Mouse (Mus musculus) embryo, embryonic 9.5 days (tissue): Measurements from ENCODE around the gene Abca4.

Experiments used
- DNase-seq: peaks from one replicate; pipeline ENCODE4 v3.0.0-alpha.2; 2017; ENCODE audit errors: extremely low spot score

The Abca4 gene

DNA sequence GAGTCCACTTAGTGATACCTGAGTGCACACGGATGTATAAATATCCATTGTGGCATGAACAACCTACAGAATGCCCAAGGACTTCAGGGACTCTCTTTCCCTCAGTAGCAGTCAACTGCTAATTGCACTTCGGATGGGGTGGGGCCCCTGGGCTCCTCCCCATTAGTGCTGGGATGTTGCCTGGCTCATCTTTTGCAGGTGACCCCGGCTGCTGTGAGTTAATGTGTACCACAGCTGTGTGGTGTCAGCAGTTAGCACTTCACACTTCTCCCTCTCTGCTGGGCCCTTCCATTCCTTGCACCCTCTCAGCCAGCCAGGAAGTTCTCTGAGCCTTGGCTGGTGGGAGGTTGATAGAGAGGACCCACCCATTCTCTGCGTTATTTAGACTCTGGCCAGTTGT lies 65.2 kb downstream of the Abca4 start:
- no peak for DNase-seq

DNA sequence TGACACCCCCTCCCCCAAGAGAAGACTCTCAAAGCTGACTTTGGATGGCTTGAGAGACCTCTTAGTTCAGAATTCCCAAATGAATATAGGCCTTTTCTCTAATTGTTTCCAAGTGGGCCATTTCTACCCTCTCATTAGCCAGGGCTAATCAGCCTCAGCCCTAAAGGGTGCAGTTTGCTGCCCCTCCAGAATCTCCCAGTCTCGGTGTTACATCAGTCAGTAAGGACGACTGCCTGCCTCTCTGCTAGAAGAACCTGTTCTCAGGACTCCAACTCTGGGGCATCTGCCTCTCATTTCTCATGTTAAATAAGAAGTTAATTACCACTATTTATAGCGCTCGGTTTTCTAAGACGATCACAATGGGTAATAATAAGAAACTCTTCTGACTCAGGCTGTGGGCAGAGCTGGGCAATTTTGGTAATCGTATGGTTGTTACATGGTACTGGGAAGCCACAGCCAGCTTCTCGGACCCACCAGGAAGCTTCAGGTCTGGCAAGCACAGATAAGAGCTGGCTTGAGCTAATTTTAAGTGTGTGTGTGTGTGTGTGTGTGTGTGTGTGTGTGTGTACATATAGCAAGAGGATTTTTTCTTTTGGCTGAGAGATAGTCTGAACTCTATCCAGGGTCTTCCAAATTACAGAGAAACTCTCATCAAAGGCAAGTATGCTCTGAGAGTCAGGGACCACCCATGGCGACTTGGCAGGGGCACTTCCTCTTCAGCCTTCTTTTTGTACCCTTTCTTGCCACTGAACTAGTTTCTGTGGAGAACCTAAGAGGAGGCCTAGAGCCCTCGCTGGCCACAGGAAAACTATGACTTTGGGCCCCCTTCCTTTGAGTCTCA lies 67.1 kb downstream of the Abca4 start:
- DNase-seq = no peak

GRCm38 (mm10) chr3:122118651-122119214 lies 74.5 kb downstream of the Abca4 start:
- DNase-seq = no peak

DNA sequence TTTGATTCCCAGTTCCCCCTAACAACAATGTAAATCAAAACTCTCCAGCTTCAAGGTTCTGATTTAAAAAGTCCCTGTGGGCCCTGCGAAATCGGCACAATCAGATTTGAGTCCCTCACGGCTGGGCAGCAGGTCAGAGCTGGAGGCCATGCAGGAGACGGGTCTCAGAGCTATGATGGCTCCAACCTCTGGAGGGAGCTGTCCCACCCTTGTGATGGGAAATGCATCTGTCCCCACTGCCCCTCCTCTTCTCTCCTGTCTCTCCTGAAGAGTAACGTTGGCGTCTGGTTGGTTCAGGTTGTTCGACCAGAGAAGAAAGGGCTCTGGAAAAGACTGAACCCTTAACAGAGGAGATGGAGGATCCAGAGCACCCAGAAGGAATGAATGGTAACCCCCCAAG lies 75.5 kb downstream of the Abca4 start:
- no peak for DNase-seq

DNA sequence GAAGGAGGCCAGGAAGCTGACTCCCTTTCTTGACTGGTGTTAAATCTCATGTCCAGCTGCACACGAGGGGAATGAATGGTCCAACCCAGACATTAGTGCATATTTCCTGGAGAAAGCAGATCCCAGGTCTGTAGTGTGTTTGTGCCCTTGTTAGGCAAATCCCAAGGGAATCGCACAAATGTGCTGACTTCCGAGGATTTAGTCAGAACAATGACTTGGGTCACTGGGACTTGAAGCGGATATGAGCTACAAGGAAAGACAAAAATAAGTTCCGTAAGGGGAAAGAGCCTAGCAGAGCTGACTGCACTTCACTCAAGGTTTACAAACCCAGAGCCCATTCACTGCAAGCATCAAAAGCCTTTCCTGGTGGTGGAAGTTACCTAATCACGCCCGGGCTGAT lies 76.0 kb downstream of the Abca4 start:
- DNase-seq = no peak

DNA sequence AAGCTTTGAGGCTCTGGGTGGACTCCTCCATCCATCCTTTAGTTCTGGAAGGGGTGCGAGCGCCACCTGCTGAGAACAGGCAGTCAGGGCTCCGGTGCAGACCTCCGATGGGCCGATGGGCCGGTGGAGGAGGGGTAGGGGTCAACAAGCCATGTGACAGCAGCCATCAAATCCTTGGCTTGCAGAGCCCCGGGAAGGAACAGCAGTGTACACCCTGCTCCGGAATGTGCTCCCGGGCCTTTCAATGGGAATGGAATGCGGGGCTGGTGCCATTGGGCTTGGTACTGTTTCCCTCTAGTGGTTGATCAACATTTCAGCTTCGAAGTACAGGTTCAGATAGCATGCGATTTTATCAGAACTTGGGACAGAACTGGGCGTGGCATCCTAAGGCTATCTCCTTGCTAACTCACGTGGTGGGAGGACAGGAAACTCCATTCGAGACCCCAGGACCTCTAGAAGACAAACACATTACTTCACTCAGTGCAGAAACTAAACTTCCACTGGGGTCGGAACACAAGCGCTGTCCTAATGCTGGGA lies 78.0 kb downstream of the Abca4 start:
- DNase-seq = peak; percentile 93

DNA sequence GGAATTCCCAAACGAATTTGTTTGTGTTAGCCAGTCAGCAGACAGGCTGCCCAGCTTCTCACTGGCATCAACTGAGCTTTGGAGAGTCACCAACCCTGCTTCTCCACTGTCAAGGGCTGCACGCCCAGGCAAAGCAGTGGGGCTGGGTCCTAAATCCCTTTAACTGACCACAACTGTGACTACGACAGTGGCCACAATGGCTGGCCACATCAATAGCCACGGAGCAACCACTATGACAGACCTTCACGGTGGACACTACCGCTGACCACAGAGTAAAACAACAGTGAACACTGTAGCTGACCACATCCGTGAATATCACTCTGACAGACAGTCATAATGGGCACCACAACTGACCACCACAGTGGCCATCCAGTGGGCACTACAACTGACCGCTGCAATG lies 78.6 kb downstream of the Abca4 start:
- DNase-seq = no peak

GRCm38 (mm10) chr3:122128999-122129493 lies 84.8 kb downstream of the Abca4 start:
- DNase-seq = no peak

- DNase-seq = no peak
These were observed 86.5 kb downstream of the Abca4 start for GRCm38 (mm10) chr3:122130771-122131170.

- DNase-seq = no peak
These were observed 87.4 kb downstream of the Abca4 start for GRCm38 (mm10) chr3:122131633-122132032.

- DNase-seq = no peak
These were observed 89.0 kb downstream of the Abca4 start for GRCm38 (mm10) chr3:122133255-122133654.

DNA sequence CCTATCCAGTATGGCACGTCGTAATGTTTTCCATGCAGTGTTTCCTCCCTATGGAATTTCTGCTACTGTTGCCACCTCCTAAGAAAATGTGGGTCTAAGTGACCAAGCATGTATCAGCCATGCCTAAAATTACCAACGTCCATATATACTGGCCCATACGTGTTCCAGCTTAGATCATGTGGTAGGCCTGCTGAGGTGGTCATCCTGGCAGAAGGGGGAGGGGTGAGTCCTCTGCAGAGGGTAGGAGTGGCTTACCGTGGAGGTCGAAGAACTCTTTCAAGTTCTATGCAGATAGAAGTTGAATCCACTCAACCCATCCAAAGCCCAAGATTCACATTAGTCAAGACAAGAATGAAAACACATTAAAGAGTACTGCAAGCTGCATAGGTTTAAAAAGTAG lies 89.6 kb downstream of the Abca4 start:
- DNase-seq = no peak

GRCm38 (mm10) chr3:122140589-122141400 lies 96.6 kb downstream of the Abca4 start:
- peak; percentile 56 for DNase-seq

DNA sequence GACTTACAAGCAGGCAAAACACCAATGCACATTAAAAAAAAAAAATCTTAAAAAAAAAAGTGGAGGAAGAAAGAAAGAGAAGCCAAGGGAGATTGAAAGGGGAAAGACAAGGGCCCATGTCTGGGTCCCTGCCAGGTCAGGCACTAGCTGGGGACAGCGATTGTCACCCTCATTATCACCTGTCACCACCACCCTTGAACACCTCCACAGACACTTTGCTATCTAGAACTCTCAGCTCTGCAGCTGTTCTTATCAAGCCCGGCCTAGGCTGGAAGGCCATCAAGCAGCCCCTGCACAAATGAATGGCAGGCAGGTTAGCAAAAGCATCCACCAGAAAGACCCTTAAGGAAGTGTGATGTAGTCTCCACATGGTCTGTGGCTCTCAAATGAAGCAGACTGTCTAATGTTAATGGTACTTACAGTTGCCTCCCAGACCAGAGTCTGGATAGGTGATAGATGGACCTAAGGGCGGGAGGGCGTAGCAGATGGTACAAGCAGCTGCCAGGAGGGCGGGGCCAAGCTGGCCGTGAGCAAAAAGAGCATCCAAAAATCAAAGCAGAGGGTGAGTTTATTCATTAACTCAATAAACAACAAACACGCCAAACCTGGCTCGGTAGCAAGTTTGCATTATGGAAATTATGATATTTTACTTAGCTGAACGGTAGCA lies 98.1 kb downstream of the Abca4 start:
- DNase-seq = no peak

DNA sequence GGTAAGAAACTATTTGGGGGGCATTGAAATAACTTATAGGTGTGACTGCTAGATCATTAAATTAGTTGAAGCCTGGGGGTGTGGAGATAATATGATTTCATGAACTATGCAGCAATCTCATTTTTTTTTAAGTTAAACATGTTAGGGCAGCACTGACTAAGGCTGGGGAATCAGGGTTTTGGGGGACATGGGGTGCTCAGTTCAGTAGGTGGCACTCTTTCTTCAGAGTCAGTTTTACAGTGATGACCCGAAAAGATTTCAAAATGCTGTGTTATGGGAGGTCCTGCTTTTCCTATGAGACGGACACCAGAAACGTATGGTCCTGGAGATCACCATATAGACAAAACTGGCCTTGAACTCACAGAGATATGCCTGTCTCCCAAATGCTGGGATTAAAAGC lies 99.2 kb downstream of the Abca4 start:
- no peak for DNase-seq

DNA sequence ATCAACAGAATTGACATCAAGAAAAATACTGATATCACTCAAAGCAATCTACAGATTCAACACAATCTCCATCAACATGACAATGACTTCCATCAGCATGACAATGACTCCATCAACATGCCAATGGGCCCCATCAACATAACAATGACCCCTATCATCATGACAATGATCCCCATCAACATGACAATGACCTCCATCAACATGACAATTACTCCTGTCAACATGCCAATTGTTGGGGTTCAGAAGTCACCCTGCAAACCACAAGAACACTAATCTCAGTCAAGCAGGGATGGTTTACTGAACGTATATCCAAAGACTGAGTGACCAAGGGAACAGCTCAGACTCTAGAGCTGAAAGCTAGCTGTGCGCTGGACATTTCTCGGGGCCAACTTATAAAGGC lies 101.2 kb downstream of the Abca4 start:
- DNase-seq = no peak

DNA sequence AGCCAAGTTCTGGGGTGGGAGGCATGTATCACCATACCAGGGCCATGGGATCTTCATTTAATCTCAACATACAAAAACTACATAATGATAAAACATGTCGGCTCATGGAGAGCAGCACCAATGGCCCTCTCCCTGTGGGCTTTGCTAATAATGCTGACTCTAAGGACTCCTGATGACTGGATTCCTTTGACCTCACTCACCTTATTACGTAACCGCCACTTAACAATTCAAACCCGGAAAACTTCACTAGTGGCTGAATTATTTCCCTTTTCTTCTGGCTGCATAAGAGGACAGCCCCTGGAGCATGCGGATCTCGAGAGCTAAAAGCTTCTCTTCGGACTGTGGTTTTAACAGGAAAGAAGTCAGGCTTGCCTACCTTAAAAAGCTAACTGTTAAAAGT lies 106.6 kb downstream of the Abca4 start:
- no peak for DNase-seq

DNA sequence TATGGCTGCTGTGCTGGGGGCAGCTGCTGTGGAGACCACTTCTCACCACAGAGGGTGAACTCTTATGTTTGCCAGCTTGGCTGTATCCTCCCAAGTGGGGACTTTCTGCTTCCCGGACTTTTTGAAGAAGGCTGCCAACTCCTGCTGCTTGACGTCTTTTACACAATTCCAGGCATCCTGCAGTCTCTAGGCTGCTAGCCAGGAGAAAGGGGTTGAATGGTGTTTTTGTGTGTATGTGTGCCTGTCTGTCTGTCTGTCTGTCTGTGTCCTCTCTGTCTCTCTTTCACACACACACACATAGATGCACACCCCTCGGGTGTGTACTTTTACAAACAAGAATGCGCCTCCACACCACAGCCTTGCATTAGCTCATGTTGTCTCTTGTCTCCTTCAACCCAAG lies 108.2 kb downstream of the Abca4 start:
- no peak for DNase-seq

DNA sequence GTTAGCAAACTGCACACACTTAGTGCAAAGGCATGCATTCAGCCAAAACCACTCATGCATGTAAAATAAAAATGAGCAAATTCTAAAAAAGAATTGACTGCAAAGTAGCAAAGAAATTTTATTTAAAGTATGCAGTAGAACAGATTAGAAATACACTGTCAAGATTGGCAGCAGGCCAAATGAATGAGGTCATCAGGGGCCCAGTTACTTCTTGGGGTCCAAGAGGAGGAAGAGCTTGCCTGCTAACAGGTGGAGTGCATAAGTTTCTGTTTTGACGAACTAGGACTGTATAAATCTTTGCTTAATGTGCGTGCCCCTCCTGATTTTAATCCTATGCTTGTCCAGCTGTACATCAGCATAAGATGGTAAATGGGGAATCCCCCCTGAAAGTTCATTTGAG lies 109.8 kb downstream of the Abca4 start:
- no peak for DNase-seq

- DNase-seq = no peak
These were observed 115.2 kb downstream of the Abca4 start for GRCm38 (mm10) chr3:122159447-122159846.

- DNase-seq = peak; percentile 43
These were observed 125.5 kb downstream of the Abca4 start for GRCm38 (mm10) chr3:122169616-122170178.
